Mouse (Mus musculus) thymus, postnatal 10 days (tissue): ENCODE data around the gene Ggnbp2.

Source experiments
- DNase-seq, 2 experiments: peaks; one replicate each; pipeline ENCODE4 v3.0.0; 2021; ENCODE audit warnings: low spot score in 2 of 2

Ggnbp2 gene

GRCm38 (mm10) chr11:84825261-84825807, 45.3 kb downstream of the Ggnbp2 start:
- DNase-seq = no peak

- no peak for DNase-seq
Observed at GRCm38 (mm10) chr11:84823484-84823897, 47.1 kb downstream of the Ggnbp2 start.

GRCm38 (mm10) chr11:84822487-84822886, 48.1 kb downstream of the Ggnbp2 start:
- DNase-seq = no peak

- no peak for DNase-seq
Observed at GRCm38 (mm10) chr11:84821131-84821770, 49.4 kb downstream of the Ggnbp2 start.

- peak; percentile 90 to 97 for DNase-seq
Observed at GRCm38 (mm10) chr11:84818961-84819692, 51.5 kb downstream of the Ggnbp2 start, which contains the start of gene Mrm1. Gene Mrm1 (minus strand): TSS chr11:84819515.

- DNase-seq = peak; percentile 74 to 76
Observed at GRCm38 (mm10) chr11:84818085-84818960, 52.3 kb downstream of the Ggnbp2 start.

- DNase-seq = no peak
Observed at GRCm38 (mm10) chr11:84817362-84817761, 53.3 kb downstream of the Ggnbp2 start.

GRCm38 (mm10) chr11:84813724-84814510, 56.7 kb downstream of the Ggnbp2 start:
- DNase-seq = peak; percentile 34 to 73

- DNase-seq = no peak
Observed at GRCm38 (mm10) chr11:84804373-84804772, 66.2 kb downstream of the Ggnbp2 start.

- DNase-seq = peak in 1 of 2 experiments; percentile 66
Observed at GRCm38 (mm10) chr11:84797627-84798353, 72.8 kb downstream of the Ggnbp2 start.

GRCm38 (mm10) chr11:84797026-84797425, 73.6 kb downstream of the Ggnbp2 start:
- DNase-seq = no peak

GRCm38 (mm10) chr11:84794496-84795113, 76.0 kb downstream of the Ggnbp2 start:
- DNase-seq = peak in 1 of 2 experiments; percentile 32

- DNase-seq = no peak
Observed at GRCm38 (mm10) chr11:84793545-84793944, 77.1 kb downstream of the Ggnbp2 start.

GRCm38 (mm10) chr11:84790383-84790782, 80.2 kb downstream of the Ggnbp2 start:
- no peak for DNase-seq
